Mouse (Mus musculus) cortical plate, adult 2 months (tissue): ENCODE measurements at regions not wholly inside any gene's neighbourhood (a gene's known extent, or its start where the extent isn't known, plus 50 kb on each side); places are given as distances from the start of the nearest gene placed in this dataset.

Experiments used
- CTCF ChIP-seq: fragments of 200-500 bp; IDR thresholded peaks from 2 replicates; pipeline ENCODE4 v1.5.1; 2011; ENCODE audit warnings: mild to moderate bottlenecking, control low read depth, low read length; ENCODE audit not compliant: insufficient read depth; ENCODE audit errors: extremely low read depth
- POLR2A ChIP-seq: fragments of 200-500 bp; IDR thresholded peaks from 2 replicates; pipeline ENCODE4 v1.6.1; 2011; ENCODE audit warnings: mild to moderate bottlenecking, low read length, control low read depth; ENCODE audit not compliant: insufficient read depth; ENCODE audit errors: extremely low read depth

DNA sequence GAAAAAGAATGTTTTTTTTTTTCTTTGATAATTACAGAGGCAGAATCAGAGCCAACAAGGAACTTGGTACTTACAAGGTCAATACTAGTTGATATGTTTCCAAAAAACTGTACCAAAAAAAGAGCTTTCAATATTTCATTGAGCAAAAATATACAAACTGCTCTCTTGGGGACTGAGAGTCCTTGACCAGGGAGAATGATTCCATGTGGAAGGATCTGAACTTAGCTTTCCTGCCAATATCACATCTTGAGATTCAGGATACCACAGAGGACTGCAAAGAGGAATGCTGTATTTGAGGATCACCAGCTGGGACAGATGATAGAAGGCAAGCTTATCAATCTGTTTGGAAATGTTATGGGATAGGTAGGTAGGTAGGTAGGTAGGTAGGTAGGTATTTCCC is 116.6 kb upstream of the Abcb5 start:
- TF ChIP-seq POLR2A, result no peak
- no peak for TF ChIP-seq CTCF
